Mouse (Mus musculus) forebrain, postnatal 0 days (tissue): ENCODE results near the gene AL732309.1. TPM values are rescaled to one million over a fixed set of nuclear protein-coding genes. Genes with fewer than 3 reads are reported as not detected.

Source experiments
- ATAC-seq: fragments of 200-750 bp; cut with Nextera tagmentation; 2 replicates; pipeline ENCODE4 v1.8.0; 2017; ENCODE audit warnings: mild to moderate bottlenecking, moderate library complexity
- DNase-seq: peaks from one replicate; pipeline ENCODE4 v3.0.0-alpha.2; 2015
- H3K27ac ChIP-seq: fragments of 300-500 bp; sonication (generic); 2 replicates; pipeline ENCODE4 v1.5.1; 2014; ENCODE audit warnings: low read depth, mild to moderate bottlenecking, antibody characterized with exemption, low read length, moderate library complexity, mixed read lengths
- H3K27me3 ChIP-seq: fragments of 300-500 bp; sonication (generic); 2 replicates; pipeline ENCODE4 v1.6.1; 2014; ENCODE audit warnings: mild to moderate bottlenecking, low read length, mixed read lengths; ENCODE audit not compliant: insufficient read depth
- H3K36me3 ChIP-seq: fragments of 300-500 bp; sonication (generic); 2 replicates; pipeline ENCODE4 v1.6.1; 2014; ENCODE audit warnings: mild to moderate bottlenecking, moderate library complexity; ENCODE audit not compliant: insufficient read depth
- H3K4me1 ChIP-seq: fragments of 300-500 bp; sonication (generic); 2 replicates; pipeline ENCODE4 v1.6.1; 2014; ENCODE audit warnings: antibody characterized with exemption; ENCODE audit not compliant: insufficient read depth
- H3K4me2 ChIP-seq: fragments of 300-500 bp; sonication (generic); 2 replicates; pipeline ENCODE4 v1.6.1; 2014; ENCODE audit warnings: low read depth, mild to moderate bottlenecking, moderate library complexity
- H3K4me3 ChIP-seq: fragments of 300-500 bp; sonication (generic); 2 replicates; pipeline ENCODE4 v1.5.1; 2014; ENCODE audit warnings: low read depth, low read length, mixed read lengths
- H3K9ac ChIP-seq: fragments of 300-500 bp; sonication (generic); 2 replicates; pipeline ENCODE4 v1.6.1; 2014; ENCODE audit warnings: mild to moderate bottlenecking
- H3K9me3 ChIP-seq: fragments of 300-500 bp; sonication (generic); 2 replicates; pipeline ENCODE4 v1.6.1; 2016; ENCODE audit warnings: low read length
- CTCF ChIP-seq: sonication (generic); IDR thresholded peaks from 2 replicates; pipeline ENCODE4 v1.5.1; 2016; ENCODE audit warnings: antibody characterized with exemption, control low read depth, low read depth
- WGBS: fragments of 180-500 bp; shearing (Covaris S2); extraction: QIAGEN DNeasy Blood & Tissue Kit; methylation state at CpG from one replicate; pipeline ENCODE4 v1.1.7; 2014; 5-methylcytosine and 5-hydroxymethylcytosine counted together
- polyA plus RNA-seq: library from polyadenylated mRNA; unstranded; fragments of >200 nt; fragmentation: Nextera tagmentation; extraction: Ambion mirVana; gene quantifications from 2 replicates; pipeline ENCODE4 v1.2.1, GENCODE M21; 2015
- total RNA-seq: library from RNA; depleted of rRNA; stranded (reverse); fragments of >200 nt; gene quantifications from 2 replicates; pipeline ENCODE4 v1.2.3, GENCODE M21; 2014

AL732309.1 gene
- total and polyA plus RNA-seq, 2 experiments from 2014 or later, result 3.0 to 10.1 TPM

- Histone ChIP-seq H3K9me3 (no peaks in the 10 kb centered on the region), H3K9ac (peak overlapping the region; percentile 48), H3K4me1 (peaks cover 8% of the 10 kb centered on the region; the same call in 1 of the 2 replicates), H3K4me2 (peak overlapping the region; percentile 60), H3K36me3 (peaks cover 22% of the 10 kb centered on the region), H3K27me3 (peaks cover 39% of the 10 kb centered on the region), H3K27ac (no peak overlapping the region), H3K4me3 (peak overlapping the region; percentile 28)
- DNase-seq (peak; percentile 78), ATAC-seq (peak; percentile 58)
- TF ChIP-seq CTCF, result no peak
- 1% methylated on average over 54 of the region's 54 CpGs for WGBS
These were observed 43.6 kb upstream of the AL732309.1 start for GRCm38 (mm10) chr2:25290101-25290815.

DNA sequence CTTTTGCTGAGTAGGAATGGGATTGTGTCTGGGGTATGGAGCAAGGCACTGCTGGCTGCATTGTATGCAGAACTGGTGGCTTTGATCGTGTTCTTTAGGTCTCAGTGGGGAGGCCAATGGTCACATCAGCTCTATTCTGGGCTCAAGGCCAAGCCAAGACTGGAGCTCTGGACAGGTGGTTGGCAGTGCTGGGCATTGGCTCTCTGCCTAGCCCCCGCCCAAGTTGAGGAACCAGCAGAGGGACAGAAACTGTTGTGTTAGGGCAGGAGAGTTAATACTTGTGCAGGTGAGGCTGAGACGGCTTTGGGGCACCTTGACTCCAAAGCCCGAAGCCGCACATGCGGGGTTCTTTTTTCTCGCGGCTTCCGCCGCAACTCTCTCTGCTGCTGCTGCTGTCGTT, 43.0 kb upstream of the AL732309.1 start, which contains the start of gene Lrrc26:
Gene Lrrc26 (plus strand): TSS at position 265 of the 400 bp plus-strand sequence.
- DNase-seq, result no peak
- Histone ChIP-seq H3K27me3 (peaks cover 39% of the 10 kb centered on the region), H3K4me3 (peak within 1 kb of the TSS; percentile 28), H3K27ac (no peak within 1 kb of the TSS), H3K4me1 (peaks cover 8% of the 10 kb centered on the region; the same call in 1 of the 2 replicates), H3K4me2 (peak within 1 kb of the TSS; percentile 60), H3K36me3 (peaks cover 23% of the 10 kb centered on the region), H3K9ac (peak within 1 kb of the TSS; percentile 48), H3K9me3 (no peaks in the 10 kb centered on the region)
- TF ChIP-seq CTCF, result no peak
- 7% methylated on average over 11 of the region's 11 CpGs for WGBS
- ATAC-seq, result no peak

DNA sequence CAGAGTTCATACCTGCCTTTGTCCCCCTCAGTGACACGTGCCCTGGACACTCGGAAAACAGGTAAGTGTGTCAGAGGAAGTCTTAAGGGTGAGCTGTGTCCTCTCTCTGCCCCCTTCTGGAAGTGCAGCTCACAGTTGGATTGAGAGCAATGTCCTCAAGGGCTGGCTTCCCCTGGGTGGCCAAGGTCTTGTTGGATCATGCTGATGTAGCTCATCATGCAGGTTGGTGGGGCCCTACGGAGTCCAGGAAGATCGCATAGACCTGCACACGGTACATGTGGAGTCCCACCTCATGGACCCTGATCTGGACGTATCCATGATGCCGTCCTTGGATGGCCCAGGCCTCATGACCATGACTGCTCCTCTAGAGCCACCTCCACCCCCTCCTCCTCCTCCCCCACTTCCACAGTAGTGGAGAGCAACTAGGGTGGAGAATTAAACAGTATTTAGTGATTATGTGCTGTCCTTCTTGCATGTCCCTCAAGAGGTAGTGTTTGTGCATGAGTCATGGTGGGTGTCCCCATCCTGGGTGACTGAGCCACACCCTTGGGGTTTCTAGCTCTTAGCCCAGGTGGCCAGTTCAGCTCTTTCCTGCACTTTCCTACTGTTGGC, 42.2 kb upstream of the AL732309.1 start:
- ATAC-seq (no peak), DNase-seq (no peak)
- no peak overlapping the region for H3K4me2 ChIP-seq
- no peak overlapping the region for H3K4me3 ChIP-seq
- peaks cover 25% of the 10 kb centered on the region for H3K36me3 ChIP-seq
- no peak overlapping the region for H3K27ac ChIP-seq
- H3K27me3 ChIP-seq, result peaks cover 37% of the 10 kb centered on the region
- no peaks in the 10 kb centered on the region for H3K9me3 ChIP-seq
- peaks cover 8% of the 10 kb centered on the region; the same call in 1 of the 2 replicates for H3K4me1 ChIP-seq
- 86% methylated on average over 7 of the region's 7 CpGs for WGBS
- no peak overlapping the region for H3K9ac ChIP-seq
- TF ChIP-seq CTCF, result 0 out of 2 replicates have a peak, but pooled peaks have one; percentile 4

DNA sequence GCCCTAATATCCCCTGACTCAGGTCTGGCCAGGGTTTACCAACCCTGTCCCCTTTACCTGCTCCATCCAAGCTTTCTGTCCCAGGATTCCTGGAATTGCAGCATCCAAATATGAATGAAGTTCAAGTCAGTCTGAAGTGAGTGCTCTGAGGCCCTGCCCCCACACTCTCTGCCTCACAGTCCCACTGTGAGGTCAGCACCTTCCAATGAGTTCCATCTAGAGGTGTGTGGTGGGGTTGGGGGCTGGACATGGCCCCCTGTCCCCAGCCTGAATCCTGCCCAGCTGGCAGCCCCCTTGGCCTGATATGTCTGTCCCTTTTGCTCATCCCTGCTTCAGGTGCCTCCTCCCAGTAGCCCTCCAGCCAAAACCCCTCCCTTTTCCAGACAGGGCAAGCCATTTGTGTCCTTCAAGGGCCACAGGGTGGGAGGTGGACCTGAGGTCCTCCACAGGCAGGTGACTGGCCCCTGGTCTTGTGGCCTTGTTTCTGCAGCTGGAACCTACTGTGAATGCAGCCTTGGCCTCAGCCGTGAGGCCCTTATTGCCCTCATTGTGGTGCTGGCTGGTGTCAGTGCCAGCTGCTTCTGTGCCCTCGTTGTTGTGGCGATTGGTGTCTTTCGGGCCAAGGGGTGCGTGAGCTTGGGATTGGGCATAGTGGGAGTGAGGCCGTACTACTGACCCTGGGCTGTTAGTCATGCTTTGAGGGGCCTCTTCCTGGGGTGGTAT, 41.4 kb upstream of the AL732309.1 start, which contains the start of gene Tmem210:
Gene Tmem210 (plus strand): TSS at position 219 of the 723 bp plus-strand sequence.
- H3K9me3 ChIP-seq, result no peaks in the 10 kb centered on the region
- no peak within 1 kb of the TSS for H3K4me2 ChIP-seq
- no peak within 1 kb of the TSS for H3K27ac ChIP-seq
- DNase-seq, result no peak
- no peak within 1 kb of the TSS for H3K4me3 ChIP-seq
- H3K27me3 ChIP-seq, result peaks cover 33% of the 10 kb centered on the region
- peaks cover 8% of the 10 kb centered on the region; the same call in 1 of the 2 replicates for H3K4me1 ChIP-seq
- no peak for TF ChIP-seq CTCF
- no peak within 1 kb of the TSS for H3K9ac ChIP-seq
- 81% methylated on average over 6 of the region's 6 CpGs for WGBS
- H3K36me3 ChIP-seq, result peaks cover 28% of the 10 kb centered on the region
- ATAC-seq, result no peak

GRCm38 (mm10) chr2:25286837-25287636, 40.4 kb upstream of the AL732309.1 start:
- Histone ChIP-seq H3K9ac (no peak overlapping the region), H3K4me2 (no peak overlapping the region), H3K36me3 (peaks cover 38% of the 10 kb centered on the region), H3K4me3 (no peak overlapping the region), H3K4me1 (peaks cover 8% of the 10 kb centered on the region; the same call in 1 of the 2 replicates), H3K27me3 (peaks cover 24% of the 10 kb centered on the region; the same call in 1 of the 2 replicates), H3K9me3 (no peaks in the 10 kb centered on the region), H3K27ac (no peak overlapping the region)
- ATAC-seq (peak; percentile 32; the same call in 1 of the 2 replicates), DNase-seq (no peak)
- 49% methylated on average over 7 of the region's 7 CpGs for WGBS
- TF ChIP-seq CTCF, result no peak

GRCm38 (mm10) chr2:25286314-25286713, 39.7 kb upstream of the AL732309.1 start:
- Histone ChIP-seq H3K36me3 (peaks cover 44% of the 10 kb centered on the region), H3K4me1 (peaks cover 8% of the 10 kb centered on the region; the same call in 1 of the 2 replicates), H3K4me2 (no peak overlapping the region), H3K4me3 (no peak overlapping the region), H3K9me3 (no peaks in the 10 kb centered on the region), H3K27ac (no peak overlapping the region), H3K27me3 (peaks cover 17% of the 10 kb centered on the region; the same call in 1 of the 2 replicates), H3K9ac (no peak overlapping the region)
- WGBS, result 82% methylated on average over 1 of the region's 1 CpGs
- no peak for DNase-seq
- TF ChIP-seq CTCF, result no peak
- ATAC-seq, result no peak
